Mouse (Mus musculus) liver, embryonic 14.5 days (tissue): ENCODE measurements around the gene Dnajb13.

ENCODE experiments used
- CTCF ChIP-seq: IDR thresholded peaks from 2 replicates; pipeline ENCODE4 v1.5.1; 2016; ENCODE audit warnings: antibody characterized with exemption, low read depth, control low read depth
- EP300 ChIP-seq: IDR thresholded peaks from 2 replicates; pipeline ENCODE4 v1.6.1; 2016; ENCODE audit warnings: antibody characterized with exemption, low read depth

DNA sequence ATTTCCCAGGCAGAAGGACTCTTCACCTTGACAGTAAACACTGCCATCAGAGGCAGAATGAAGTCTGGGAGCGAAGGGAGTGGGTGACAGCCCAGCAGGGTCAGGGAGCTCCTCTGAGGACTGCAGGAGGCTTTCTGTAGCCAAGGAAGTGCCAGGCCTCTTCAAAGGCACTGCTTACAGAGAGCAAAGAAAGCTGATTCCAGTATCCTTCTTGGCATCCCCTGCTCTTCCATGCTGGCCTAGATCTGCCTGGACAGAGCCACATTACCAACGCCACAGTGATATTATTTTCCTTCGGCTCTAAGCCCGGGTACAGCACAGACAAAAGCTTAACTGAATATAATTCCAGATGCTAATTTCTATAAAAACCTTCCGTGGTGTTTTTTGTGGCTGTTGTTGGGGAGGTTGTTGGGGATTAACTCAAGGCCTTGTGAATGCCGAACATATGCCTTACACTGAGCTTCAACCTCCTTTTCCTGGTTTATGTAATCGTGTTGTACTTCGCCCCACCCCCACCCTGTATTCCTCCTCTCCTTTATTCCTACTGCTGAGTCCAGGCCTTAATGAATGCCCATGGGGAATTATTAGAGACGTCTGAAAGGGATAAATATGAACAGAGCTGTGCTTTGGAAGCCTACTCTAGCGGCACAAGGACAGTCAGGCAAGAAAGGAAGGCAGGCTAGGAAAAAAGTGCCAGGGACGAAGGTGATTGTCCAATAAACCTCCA, 47.3 kb upstream of the Dnajb13 start:
- TF ChIP-seq EP300 (no peak), CTCF (no peak)
